Mouse (Mus musculus) kidney, embryonic 16.5 days (tissue): ENCODE measurements around the gene Pibf1. TPM values are rescaled to one million over a fixed set of nuclear protein-coding genes. Genes with fewer than 3 reads are reported as not detected.

ENCODE experiments used
- ATAC-seq: fragments of 200-750 bp; cut with Nextera tagmentation; 2 replicates; pipeline ENCODE4 v1.8.0; 2017; ENCODE audit warnings: moderate TSS enrichment; ENCODE audit not compliant: low FRiP score, low TSS enrichment
- H3K27ac ChIP-seq: fragments of 300-500 bp; sonication (generic); 2 replicates; pipeline ENCODE4 v1.5.1; 2014; ENCODE audit warnings: low read length
- H3K27me3 ChIP-seq: fragments of 300-500 bp; sonication (generic); 2 replicates; pipeline ENCODE4 v1.6.1; 2014; ENCODE audit warnings: low read length, control low read depth, mixed read lengths; ENCODE audit not compliant: insufficient read depth
- H3K36me3 ChIP-seq: fragments of 300-500 bp; sonication (generic); 2 replicates; pipeline ENCODE4 v1.6.1; 2014; ENCODE audit warnings: low read length, control low read depth, mixed read lengths; ENCODE audit not compliant: insufficient read depth
- H3K4me1 ChIP-seq: fragments of 300-500 bp; sonication (generic); 2 replicates; pipeline ENCODE4 v1.6.1; 2014; ENCODE audit warnings: low read length, control low read depth, mixed read lengths; ENCODE audit not compliant: insufficient read depth
- H3K4me2 ChIP-seq: fragments of 300-500 bp; sonication (generic); replicated peaks from 2 replicates; pipeline ENCODE4 v1.6.1; 2014; ENCODE audit warnings: low read depth, low read length
- H3K4me3 ChIP-seq: fragments of 300-500 bp; sonication (generic); 2 replicates; pipeline ENCODE4 v1.5.1; 2014; ENCODE audit warnings: mild to moderate bottlenecking, low read length
- H3K9ac ChIP-seq: fragments of 300-500 bp; sonication (generic); replicated peaks from 2 replicates; pipeline ENCODE4 v1.6.1; 2014; ENCODE audit warnings: low read length
- H3K9me3 ChIP-seq: fragments of 300-500 bp; sonication (generic); 2 replicates; pipeline ENCODE4 v1.6.1; 2016; ENCODE audit warnings: low read length, control low read depth
- WGBS: fragments of 180-500 bp; shearing (Covaris S2); extraction: QIAGEN DNeasy Blood & Tissue Kit; methylation state at CpG from one replicate; pipeline ENCODE4 v1.1.7; 2014; 5-methylcytosine and 5-hydroxymethylcytosine counted together
- polyA plus RNA-seq: library from polyadenylated mRNA; unstranded; fragments of >200 nt; fragmentation: Nextera tagmentation; extraction: Ambion mirVana; gene quantifications from 2 replicates; pipeline ENCODE4 v1.2.1, GENCODE M21; 2015

Pibf1 gene
- polyA plus RNA-seq, 1 experiment from 2014 or later, result 18.4 TPM

DNA sequence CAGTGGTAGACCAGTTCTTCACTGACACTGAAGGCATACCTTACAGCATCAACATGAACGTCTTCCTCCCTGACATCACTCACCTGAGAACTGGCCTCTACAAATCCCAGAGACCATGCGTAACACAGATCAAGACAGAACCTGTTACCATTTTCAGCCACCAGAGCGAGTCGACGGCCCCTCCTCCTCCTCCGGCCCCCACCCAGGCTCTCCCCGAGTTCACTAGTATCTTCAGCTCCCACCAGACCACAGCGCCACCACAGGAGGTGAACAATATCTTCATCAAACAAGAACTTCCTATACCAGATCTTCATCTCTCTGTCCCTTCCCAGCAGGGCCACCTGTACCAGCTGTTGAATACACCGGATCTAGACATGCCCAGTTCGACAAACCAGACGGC lies 202.2 kb downstream of the Pibf1 start:
- Histone ChIP-seq H3K27ac (no peak overlapping the region), H3K4me2 (no peak overlapping the region), H3K4me1 (no peaks in the 10 kb centered on the region), H3K27me3 (peaks cover 24% of the 10 kb centered on the region), H3K9me3 (no peaks in the 10 kb centered on the region), H3K4me3 (no peak overlapping the region), H3K9ac (no peak overlapping the region), H3K36me3 (no peaks in the 10 kb centered on the region)
- no peak for ATAC-seq
- WGBS, result 66% methylated on average over 11 of the region's 11 CpGs

Other genes with a start within 250 kb of the Pibf1 start
- gene Rpl36a-ps1, start 105.1 kb upstream of the Pibf1 start, polyA plus RNA-seq, result 0.82 and 2.1 TPM in 2 replicates
- gene Mzt1, start 53.3 kb upstream of the Pibf1 start, polyA plus RNA-seq, result 64.9 and 73.1 TPM in 2 replicates
- 66.0 and 83.6 TPM in 2 replicates for gene Bora, start 53.2 kb upstream of the Pibf1 start, polyA plus RNA-seq
- 28.4 and 31.1 TPM in 2 replicates for gene Dis3, start 346 bp downstream of the Pibf1 start, polyA plus RNA-seq
- gene Klf5, start 199.3 kb downstream of the Pibf1 start, polyA plus RNA-seq, result 6.3 and 8.1 TPM in 2 replicates